Mouse (Mus musculus) CD4-positive, CD25-positive, alpha-beta regulatory T cell, adult 2 months (primary cell): ENCODE measurements around the gene Chrna1.
A peak's percentile ranks its signal among the peaks of the same experiment; 100 is the strongest.

Source experiments
- DNase-seq: peaks from one replicate; pipeline ENCODE4 v3.0.0-alpha.2; 2012; ENCODE audit warnings: low read depth, low spot score

Chrna1 gene

DNA sequence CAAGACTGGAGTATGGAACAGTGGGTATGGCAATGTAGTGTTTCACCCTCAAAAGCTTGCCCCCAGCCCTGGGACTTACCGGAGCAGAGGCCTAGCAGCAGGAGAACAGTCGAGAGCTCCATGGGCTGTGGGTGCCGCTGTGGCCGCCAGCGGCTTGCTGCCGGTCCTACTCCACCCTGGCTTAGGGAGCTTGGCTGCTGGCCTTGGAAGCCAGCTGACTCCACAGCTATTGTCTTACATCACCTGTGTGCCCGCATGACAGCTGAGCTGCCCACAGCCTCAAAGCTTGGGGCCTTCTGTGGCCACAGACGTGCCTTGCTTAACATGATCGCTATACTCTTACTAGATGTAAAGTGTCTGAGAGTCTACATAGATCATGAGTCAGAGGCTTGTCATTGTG lies at the start of gene Chrna1:
TSS of gene Chrna1 (minus strand) at position 173 of the 400 bp plus-strand sequence.
- DNase-seq, result no peak

DNA sequence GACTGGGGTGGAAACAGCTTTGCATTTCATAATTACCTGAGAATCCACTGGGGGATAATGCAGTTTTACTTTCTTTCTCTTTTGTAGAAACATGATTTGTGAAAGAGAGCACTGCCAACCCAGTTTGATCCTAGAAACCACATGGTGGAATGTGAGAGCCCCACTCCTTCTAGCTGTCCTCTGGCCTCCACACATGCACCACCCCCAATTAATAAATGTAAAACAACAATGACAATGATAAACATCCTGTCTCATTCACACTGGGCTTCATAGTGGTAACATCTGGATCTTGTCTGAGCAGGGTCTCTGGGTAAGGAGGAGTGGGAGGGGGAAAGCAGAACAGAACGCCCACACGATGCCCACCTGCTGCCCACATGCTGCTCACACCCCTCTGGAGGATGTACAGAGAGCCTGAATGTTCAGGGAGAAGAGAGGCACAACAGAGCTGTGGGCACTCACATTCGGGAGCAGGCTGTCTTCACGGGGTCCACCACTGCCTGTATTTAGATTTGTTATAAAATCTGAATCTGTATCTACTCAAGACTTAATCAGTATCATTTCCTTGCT lies 38.4 kb upstream of the Chrna1 start:
- no peak for DNase-seq

DNA sequence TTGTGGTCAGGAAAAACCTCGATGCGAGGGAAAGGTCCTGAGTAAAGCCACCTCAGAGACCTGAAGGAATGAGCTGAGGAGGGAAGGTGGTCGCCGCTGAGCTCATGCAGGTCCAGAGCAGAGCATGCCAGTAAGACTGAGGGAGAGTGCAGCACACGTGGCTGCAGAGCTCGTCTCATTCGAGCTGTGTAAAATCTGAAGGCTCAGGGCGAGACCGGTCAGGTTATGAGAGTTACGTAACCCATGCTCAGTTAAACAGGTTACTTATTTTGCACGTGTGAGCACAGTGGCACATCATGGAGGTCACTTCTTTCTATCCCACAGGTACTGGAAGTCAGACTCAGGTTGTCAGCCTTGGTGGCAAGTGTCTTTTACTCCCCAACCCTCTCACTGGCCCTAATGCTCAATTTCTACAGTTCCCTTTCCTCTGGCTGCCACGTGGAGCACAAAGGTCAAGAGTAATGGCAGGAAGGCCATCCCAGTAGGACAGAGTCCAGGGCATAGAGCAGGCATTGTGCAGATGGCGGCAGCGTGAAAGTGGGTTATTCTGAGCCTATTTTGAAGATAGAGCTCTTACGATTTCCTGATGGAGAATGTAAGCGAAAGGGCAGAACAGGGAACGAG lies 36.4 kb upstream of the Chrna1 start:
- DNase-seq, result no peak

DNA sequence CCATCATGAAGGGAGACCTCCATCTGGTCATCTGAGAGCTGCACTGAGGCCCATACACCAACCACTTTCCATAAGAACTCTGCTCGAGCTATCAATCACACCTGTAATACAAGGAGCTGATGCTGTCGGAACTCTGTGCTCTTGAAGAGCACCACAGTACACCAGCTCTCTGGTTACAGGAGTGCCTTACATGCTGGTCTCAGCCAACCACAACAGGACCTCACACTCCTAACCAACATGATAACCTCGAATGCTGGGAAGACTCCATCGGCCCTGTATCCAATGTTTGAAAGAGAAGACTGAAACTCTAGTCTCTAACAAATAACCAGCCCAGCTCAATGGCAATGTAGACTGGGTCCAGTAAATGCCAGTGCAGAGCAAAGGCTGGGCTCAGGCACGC lies 35.3 kb upstream of the Chrna1 start:
- DNase-seq, result no peak

DNA sequence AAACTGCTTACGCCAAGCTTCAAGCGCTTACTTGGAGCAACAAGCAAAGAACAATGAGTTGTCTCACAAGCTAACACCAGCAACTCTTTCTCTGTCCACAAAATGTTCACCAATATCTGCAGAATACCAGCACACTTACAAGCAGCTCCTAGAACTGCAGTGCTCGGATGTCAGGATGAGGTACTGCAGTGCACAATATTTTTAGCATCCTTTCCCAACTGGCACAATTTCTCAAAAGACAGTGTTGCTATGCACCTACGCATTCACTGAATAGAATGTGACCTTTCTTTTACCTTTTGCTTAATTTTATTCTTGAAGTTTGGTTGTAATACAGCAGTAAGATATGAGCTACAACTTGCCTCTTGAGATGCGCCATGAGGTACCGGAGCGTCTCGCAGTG lies 34.2 kb upstream of the Chrna1 start:
- no peak for DNase-seq

DNA sequence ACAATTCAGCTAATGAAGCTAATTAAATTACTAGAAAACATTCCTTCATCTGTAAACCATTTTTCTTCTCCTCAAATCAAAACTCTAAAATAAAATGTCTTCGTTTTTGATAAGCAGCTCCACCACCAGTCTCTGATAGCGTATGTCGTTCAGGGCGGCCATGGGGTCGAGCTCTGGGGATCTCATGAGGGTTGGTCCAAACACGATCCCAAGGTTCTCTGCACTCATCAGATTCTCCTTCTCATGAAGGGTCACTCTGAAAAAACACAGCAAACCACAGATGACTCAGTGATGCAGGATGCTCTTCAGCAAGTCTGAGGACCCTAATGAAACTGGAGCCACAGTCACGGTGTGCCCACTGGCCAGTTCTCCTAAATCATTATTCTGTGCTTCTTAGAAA lies 32.8 kb upstream of the Chrna1 start:
- no peak for DNase-seq

DNA sequence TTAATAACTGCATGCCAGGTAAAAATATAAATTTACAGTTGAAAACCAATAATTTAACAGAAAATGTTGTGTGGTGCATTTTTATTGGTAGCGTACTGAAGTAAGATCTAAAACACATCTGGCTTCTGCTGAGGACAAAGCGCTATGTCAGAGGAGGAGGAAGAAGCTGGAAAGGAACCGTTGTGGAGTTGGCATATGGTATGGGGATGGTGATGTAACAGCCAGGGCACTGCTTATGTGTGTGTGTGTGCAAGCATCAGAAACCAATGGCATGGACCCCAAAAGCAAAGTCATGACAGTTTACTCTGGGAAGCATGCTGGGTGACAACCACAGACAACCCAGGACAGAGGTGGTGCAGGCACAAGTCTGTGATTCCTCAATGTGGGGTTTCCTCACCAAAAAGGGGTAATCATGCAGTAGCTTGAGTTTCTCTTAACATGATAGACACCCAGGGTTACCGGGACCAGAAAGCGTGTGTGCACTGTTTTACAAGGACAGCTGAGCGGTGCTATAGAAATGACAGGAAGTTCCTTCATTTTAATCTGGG lies 32.3 kb upstream of the Chrna1 start:
- DNase-seq, result no peak

DNA sequence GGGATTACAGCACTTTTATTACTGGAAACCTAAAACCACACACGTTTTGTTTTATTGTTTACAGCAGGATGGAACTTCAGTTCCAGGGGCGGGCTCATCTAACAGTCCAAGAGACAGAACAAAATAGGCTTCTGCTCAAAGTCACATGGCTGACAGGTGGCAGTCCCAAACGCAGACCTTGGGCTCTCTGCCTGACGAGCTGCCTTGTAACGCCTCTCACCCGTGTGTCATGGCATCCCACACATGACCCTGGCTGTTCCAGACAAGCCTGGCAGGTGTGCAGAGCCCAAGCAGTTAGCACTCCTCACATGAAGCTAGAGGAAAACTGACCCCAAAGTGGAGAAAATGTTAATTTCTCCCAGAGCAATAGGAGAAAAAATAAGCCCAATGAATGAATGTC lies 31.7 kb upstream of the Chrna1 start:
- DNase-seq, result no peak

DNA sequence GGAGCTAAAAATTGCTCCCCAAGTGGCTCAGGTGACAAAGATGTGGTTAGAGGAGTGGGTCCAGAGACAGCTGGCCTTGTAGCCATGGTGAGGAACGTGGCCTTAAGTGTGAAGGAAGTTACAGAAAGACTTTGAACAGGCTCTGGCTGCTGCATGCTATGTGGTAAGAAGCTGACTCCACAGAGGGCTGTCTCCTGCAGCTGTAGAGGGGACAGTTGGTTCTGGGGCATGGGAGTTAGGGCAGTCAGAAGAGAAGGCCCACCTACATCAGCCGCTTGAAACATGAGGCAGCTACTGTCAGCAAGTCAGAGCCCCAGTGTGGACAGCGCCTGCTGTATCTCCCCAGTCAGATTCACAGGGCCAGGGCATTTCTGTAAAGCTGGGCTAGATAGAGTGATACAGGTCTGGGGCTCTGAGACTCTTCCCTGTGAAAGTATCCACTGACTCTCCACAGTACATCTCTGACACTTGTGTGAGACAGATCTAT lies 29.6 kb upstream of the Chrna1 start:
- no peak for DNase-seq

DNA sequence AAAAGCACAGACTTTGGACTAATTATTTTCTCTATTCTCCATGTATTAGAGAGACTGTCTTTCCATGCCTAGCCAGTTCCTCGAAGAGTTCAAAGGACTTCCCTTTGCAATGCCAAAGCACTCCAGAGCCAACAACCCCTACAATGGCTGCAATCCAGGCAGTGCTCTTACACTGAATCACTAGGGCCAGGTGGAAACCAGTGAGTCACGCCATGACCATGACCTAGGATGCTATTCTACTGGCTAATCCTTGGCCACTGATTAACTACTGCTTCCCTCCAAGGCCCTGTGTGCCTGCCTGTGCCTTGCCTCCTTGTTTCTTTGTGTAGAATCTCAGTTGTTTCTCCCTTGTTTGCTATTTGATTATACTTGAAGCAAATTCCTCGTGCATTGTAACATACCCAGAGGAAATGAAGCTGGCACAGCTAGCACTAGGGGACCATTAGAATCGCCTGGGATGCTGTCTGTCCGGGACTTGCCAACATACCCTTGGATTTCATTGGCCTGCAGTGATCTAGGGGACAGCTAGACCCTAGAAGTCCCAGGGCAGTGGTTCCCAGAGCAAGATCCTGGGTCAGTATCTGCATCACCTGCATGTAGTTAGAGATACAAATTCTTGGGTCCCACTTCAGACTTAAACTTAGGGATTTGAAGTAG lies 29.1 kb upstream of the Chrna1 start:
- no peak for DNase-seq

DNA sequence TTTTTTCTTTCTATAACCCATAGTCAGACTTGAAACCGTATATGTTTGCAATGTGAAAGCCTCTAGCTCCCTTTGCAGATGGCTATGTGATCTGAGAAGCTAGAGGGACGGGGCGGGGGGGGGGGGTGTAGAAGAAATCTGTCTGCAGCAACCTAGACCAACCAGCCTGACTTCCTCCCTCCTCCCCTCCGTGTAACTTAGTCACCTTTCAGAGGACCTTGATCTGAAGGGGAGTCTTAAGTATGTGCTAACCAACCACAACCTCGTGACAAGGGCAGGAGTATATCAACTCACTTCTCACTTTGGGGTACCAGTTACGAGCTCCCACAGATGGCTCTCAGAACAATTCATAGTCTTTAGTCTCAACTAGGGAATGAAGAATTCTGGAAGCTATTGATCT lies 28.3 kb upstream of the Chrna1 start:
- DNase-seq, result no peak

DNA sequence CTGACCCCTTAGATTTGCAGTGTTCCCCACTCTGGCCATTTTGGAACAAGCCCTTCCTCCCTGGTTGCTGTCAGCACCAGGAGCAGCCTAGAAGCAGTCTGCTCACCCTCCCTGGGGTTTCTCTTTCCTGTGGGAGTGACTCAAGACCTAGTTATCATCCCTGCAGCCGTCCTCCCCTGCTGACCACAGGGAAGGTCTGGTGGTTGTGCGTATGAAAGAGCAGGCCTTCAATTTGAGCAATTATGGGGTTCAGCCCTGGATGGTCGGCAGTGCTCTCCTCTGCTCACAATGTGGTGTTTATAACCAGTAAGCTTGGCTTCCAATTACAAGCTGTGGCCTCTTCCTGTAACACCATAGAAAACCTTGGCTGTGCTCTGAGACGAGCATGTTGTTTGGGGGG lies 27.5 kb upstream of the Chrna1 start:
- no peak for DNase-seq

DNA sequence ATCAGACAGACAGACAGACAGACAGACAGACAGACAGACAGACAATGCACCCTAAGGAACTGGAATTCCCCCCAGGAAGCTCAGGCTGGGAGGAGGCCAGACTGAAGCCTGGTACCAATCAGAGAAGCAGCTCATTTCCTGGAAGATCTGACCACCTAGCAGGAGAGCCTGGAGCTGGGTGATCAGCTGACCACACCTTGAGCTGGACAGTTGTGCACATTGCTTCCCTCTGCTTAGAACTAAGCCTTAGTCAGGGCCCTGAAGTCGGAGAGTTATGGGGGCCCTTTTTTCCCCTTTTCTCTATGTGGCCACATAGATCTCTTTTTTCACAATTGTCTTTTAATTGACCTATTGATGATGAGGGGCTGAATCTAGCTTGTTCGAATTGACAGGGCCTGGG lies 27.0 kb upstream of the Chrna1 start:
- DNase-seq, result no peak

DNA sequence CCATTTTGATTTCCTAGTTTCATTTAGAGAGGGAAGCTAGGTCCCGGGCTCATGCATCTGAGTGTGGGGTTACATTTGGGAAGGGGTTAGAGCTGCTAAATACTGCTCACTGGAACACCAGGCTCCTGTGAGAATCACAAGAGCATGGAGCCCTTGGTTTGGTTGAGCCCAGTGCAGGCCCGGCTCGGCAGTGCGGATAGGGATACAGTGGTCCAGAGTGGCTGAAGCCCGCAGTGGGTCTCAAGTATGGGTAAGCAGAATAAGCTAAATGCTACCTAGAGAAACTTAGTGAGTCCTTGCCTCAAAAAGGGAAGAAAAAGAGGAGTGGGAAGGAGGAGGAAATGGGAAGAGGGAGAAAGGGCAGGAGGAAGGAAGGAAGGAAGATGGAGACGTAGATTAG lies 26.5 kb upstream of the Chrna1 start:
- no peak for DNase-seq

DNA sequence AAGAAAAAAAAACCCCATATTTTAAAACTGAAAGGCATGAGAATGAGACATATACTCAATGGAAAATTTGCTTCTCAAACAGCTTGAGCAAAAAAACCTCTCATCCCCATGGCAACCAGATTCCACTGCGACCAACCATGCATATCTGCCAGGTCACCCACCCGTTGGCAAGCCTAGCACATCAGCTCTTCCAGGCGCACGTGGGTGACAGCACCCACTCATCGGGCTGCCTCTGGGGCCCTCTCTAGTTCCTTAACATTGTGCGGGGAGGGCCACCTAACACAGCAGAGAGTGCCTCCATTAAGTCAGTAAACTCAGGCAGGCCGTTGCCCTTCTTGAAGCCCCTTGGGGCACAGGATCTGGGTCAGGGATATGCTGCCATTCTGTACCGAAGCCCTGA lies 24.9 kb upstream of the Chrna1 start:
- peak; percentile 36 for DNase-seq

DNA sequence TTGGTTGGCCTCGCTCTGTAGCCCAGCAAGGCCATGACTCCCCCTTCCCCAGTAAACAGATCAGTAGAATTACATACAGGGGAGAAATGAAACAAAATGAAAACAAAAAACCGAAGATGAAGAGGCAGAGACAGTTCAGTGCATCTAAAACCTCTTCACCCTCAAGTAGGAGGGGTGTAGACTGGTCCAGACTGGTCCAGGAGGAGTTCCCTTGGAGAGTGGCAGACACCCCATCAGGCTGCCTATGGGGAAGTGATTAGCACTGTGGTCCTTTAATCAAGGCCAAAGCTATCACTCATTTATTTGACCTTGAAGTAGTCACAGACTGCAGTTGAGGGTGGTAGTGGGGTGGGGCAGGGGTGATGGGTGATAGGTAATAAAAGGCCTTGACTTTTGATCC lies 24.4 kb upstream of the Chrna1 start:
- no peak for DNase-seq

DNA sequence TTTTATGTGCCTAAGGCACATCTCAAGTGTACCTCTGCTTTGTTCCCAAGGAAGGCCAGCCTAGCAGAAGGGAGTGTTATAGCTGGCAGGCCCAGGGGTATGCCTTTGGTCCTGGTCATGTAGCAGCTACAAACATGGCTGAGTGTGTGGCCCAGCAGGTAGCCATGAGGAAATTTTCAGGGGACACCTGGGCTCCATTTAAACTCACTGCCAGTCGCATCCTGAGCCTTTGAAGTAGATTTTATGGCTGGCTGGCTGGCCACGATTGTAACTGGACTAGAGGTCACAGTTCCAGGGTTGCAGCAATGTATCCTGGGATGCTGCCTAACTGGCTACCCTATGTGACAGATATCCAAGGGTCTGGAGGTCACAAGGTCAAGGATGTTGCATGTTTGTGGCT lies 20.5 kb upstream of the Chrna1 start:
- DNase-seq, result no peak

DNA sequence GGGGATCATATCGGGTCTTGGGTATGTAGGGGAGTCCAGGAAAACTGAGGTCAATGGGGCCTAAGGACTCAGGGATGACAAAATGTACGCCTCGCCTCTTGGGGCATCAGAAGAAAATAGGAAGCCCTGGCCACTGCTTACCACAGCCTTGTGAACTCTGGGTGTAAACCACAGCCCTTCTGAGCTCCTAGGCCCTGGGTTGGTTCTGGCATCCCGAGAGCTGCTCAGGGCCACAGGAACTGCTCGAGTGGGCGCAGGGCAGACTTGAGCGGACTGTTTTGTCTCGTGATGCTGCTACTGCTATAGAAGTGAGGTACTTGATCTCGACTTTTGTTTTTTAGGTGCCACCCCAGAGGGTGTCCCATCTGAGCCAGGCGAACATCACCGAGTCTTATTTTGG lies 17.6 kb upstream of the Chrna1 start:
- DNase-seq, result no peak

DNA sequence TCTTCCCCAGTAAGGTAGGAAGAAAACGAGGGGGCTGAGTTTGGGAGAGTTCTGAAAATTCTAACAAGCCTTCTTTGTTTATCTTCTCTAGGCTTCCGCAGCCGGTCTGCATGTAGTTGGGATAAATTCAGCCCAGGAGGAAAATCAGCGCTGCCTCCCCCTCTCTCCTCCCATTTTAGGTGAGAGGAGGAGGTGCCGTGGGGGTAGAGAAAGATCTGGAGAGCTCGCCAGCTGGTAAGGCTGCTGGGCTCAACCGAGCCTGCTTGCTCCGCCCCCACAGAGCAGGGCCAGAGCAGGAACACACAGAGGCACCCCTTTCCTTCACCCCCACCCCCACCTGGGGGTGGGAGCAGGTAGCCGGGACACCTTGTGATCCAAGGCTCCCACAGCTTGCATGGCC lies 16.6 kb upstream of the Chrna1 start:
- DNase-seq, result no peak

DNA sequence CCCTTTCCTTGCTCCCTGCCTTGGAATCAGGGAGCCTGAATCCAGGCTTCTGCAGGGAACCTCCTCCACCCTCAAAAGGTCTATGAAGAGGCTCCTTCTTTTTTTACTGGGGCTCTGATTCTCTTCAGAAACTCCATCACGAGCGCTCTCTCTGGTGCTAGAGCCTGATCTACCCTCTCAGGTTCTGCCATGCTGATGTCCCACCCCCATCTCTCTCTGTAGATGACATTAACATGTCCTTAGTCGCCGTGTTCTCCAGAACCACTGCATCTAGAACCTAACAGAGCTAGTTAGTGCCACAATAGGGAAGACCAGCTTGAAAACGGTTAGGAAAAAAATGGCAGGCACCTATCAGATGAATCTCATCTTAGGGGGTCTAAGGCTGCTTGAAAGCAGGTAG lies 16.2 kb upstream of the Chrna1 start:
- DNase-seq, result no peak

DNA sequence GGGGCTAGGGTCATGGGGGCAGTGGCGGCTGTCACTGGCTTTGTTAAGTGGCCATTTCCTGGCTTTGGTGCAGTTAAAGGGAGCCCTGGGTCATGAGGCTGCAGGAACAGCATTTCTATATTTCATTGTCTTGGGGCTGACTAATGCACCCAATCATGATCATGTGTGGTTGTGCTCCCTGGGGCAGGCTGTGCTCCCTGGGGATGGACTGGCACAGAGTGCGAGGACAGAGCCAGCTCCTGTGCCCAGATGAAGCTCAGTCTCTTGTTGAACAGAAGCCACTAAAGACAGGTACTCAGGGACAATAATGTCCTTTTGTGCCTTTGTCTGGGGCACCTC lies 12.9 kb upstream of the Chrna1 start:
- no peak for DNase-seq

DNA sequence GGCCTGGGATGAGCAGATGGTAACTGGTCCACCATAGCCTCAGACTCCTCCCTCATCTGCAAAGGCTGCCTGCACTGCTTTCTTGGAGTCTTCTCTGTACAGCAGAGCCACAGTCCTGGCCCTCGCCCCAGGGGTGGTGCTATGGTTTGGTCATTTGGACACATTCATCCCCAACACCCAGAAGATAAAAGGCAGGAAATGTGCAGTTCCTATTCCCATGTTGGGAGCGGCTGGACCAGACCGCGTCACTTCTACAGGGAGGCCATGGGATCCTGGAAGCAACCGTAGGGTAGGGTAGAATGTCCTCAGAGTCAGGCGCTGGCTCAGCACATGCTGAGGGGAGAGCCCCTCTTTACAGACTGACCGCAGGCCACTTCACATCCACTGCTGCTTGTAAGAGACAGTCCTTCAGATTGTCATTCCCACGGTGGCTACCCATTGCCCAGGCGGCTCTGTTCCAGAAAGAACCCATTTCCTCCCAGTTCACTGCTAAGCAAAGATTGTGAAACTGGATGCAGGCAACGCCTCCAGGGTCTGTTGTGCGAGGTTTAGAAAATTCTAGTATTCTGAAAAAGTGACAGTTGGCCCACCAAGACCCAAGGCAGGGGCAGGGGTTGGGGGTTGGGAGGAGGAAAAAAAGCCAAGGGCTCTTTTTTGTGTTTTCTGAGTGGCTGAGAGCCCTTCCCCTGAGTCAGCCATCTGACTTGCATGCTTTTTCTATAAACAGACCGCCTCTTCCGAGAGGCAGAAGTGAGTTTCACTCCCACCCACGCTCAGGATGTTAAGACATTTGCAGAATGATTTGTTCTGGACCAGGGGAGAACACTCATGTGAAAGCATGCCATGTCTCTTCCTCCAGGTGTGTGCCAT lies 12.3 kb upstream of the Chrna1 start:
- DNase-seq, result no peak
